Mouse (Mus musculus): ENCODE results near the gene Sema4c. TPM values are rescaled to one million over a fixed set of nuclear protein-coding genes. Genes with fewer than 3 reads are reported as not detected.
"Not testable (repeated sequence)": the region's sequence is repeated elsewhere in the genome, so short reads cannot be mapped to it uniquely, and the experiment has no call there.

The Sema4c gene
- polyA plus RNA-seq, 1 experiment from 2014 or later = 3.1 TPM

- WGBS = 96% methylated on average over 9 of the region's 9 CpGs
Measured at GRCm38 (mm10) chr1:36542925-36543324, 15.2 kb downstream of the Sema4c start.

GRCm38 (mm10) chr1:36541844-36542243 lies 16.3 kb downstream of the Sema4c start:
- Histone ChIP-seq H3K4me3 (replicated peaks; ENCODE audit: low read length) (no peak overlapping the region), H3K36me3 (replicated peaks; ENCODE audit: control insufficient read depth, insufficient read depth) (peaks cover 28% of the 10 kb centered on the region), H3K27me3 (ENCODE audit: control insufficient read depth, insufficient read depth, low read length) (no peaks in the 10 kb centered on the region), H3K9ac (no peak overlapping the region), H3K4me1 (replicated peaks; ENCODE audit: control insufficient read depth, insufficient read depth, low read length) (peaks cover 8% of the 10 kb centered on the region; the same call in 1 of the 2 replicates), H3K9me3 (ENCODE audit: control insufficient read depth, low read length) (no peaks in the 10 kb centered on the region), H3K4me2 (replicated peaks) (no peak overlapping the region), H3K27ac (no peak overlapping the region)
- WGBS = 90% methylated on average over 16 of the region's 16 CpGs
- no peak for DNase-seq (ENCODE audit: low spot score)
- no peak for ATAC-seq (ENCODE audit: low FRiP score)

More at GRCm38 (mm10) chr1:36542925-36543324, 15.2 kb downstream of the Sema4c start:
- H3K9me3 ChIP-seq (ENCODE audit: control insufficient read depth, low read length) = no peaks in the 10 kb centered on the region
- H3K36me3 ChIP-seq (replicated peaks; ENCODE audit: control insufficient read depth, insufficient read depth) = peaks cover 28% of the 10 kb centered on the region
- H3K4me1 ChIP-seq (replicated peaks; ENCODE audit: control insufficient read depth, insufficient read depth, low read length) = peaks cover 13% of the 10 kb centered on the region
- H3K9ac ChIP-seq = no peak overlapping the region
- DNase-seq (ENCODE audit: low spot score) (no peak), ATAC-seq (ENCODE audit: low FRiP score) (no peak)
- no peak overlapping the region for H3K4me3 ChIP-seq (replicated peaks; ENCODE audit: low read length)
- no peak overlapping the region for H3K4me2 ChIP-seq (replicated peaks)
- no peak overlapping the region for H3K27ac ChIP-seq
- no peaks in the 10 kb centered on the region for H3K27me3 ChIP-seq (ENCODE audit: control insufficient read depth, insufficient read depth, low read length)

- H3K4me2 ChIP-seq (replicated peaks) = no peak overlapping the region
- no peaks in the 10 kb centered on the region for H3K4me1 ChIP-seq (replicated peaks; ENCODE audit: control insufficient read depth, insufficient read depth, low read length)
- ATAC-seq (ENCODE audit: low FRiP score) (no peak), DNase-seq (ENCODE audit: low spot score) (no peak)
- no peak overlapping the region for H3K4me3 ChIP-seq (replicated peaks; ENCODE audit: low read length)
- no peaks in the 10 kb centered on the region for H3K27me3 ChIP-seq (ENCODE audit: control insufficient read depth, insufficient read depth, low read length)
- peaks cover 34% of the 10 kb centered on the region for H3K36me3 ChIP-seq (replicated peaks; ENCODE audit: control insufficient read depth, insufficient read depth)
- H3K9me3 ChIP-seq (ENCODE audit: control insufficient read depth, low read length) = no peaks in the 10 kb centered on the region
- no peak overlapping the region for H3K9ac ChIP-seq
- WGBS = 91% methylated on average over 12 of the region's 12 CpGs
- H3K27ac ChIP-seq = no peak overlapping the region
Measured at GRCm38 (mm10) chr1:36540807-36541206, 17.3 kb downstream of the Sema4c start.

GRCm38 (mm10) chr1:36540132-36540531 lies 18.0 kb downstream of the Sema4c start:
- no peaks in the 10 kb centered on the region for H3K9me3 ChIP-seq (ENCODE audit: control insufficient read depth, low read length)
- peaks cover 34% of the 10 kb centered on the region for H3K36me3 ChIP-seq (replicated peaks; ENCODE audit: control insufficient read depth, insufficient read depth)
- DNase-seq (ENCODE audit: low spot score) = no peak
- no peak overlapping the region for H3K4me3 ChIP-seq (replicated peaks; ENCODE audit: low read length)
- no peak overlapping the region for H3K27ac ChIP-seq
- H3K27me3 ChIP-seq (ENCODE audit: control insufficient read depth, insufficient read depth, low read length) = no peaks in the 10 kb centered on the region
- 91% methylated on average over 11 of the region's 11 CpGs for WGBS
- ATAC-seq (ENCODE audit: low FRiP score) = no peak
- H3K9ac ChIP-seq = no peak overlapping the region
- H3K4me1 ChIP-seq (replicated peaks; ENCODE audit: control insufficient read depth, insufficient read depth, low read length) = no peaks in the 10 kb centered on the region
- H3K4me2 ChIP-seq (replicated peaks) = no peak overlapping the region

- Histone ChIP-seq H3K27me3 (ENCODE audit: control insufficient read depth, insufficient read depth, low read length) (no peaks in the 10 kb centered on the region), H3K9ac (no peak within 1 kb of the TSS), H3K4me3 (replicated peaks; ENCODE audit: low read length) (no peak within 1 kb of the TSS), H3K9me3 (ENCODE audit: control insufficient read depth, low read length) (no peaks in the 10 kb centered on the region), H3K27ac (no peak within 1 kb of the TSS), H3K36me3 (replicated peaks; ENCODE audit: control insufficient read depth, insufficient read depth) (peaks cover 34% of the 10 kb centered on the region), H3K4me1 (replicated peaks; ENCODE audit: control insufficient read depth, insufficient read depth, low read length) (no peaks in the 10 kb centered on the region), H3K4me2 (replicated peaks) (no peak within 1 kb of the TSS)
- DNase-seq (ENCODE audit: low spot score) (no peak), ATAC-seq (ENCODE audit: low FRiP score) (no peak)
- WGBS = 57% methylated on average over 9 of the region's 9 CpGs
Measured at GRCm38 (mm10) chr1:36539186-36539585, 19.0 kb downstream of the Sema4c start, which contains the start of gene Gm42417. Gene Gm42417 (minus strand): TSS chr1:36539429.

- no peak overlapping the region for H3K9ac ChIP-seq
- no peaks in the 10 kb centered on the region for H3K27me3 ChIP-seq (ENCODE audit: control insufficient read depth, insufficient read depth, low read length)
- 90% methylated on average over 4 of the region's 4 CpGs for WGBS
- H3K9me3 ChIP-seq (ENCODE audit: control insufficient read depth, low read length) = no peaks in the 10 kb centered on the region
- peaks cover 34% of the 10 kb centered on the region for H3K36me3 ChIP-seq (replicated peaks; ENCODE audit: control insufficient read depth, insufficient read depth)
- H3K4me2 ChIP-seq (replicated peaks) = no peak overlapping the region
- H3K4me1 ChIP-seq (replicated peaks; ENCODE audit: control insufficient read depth, insufficient read depth, low read length) = no peaks in the 10 kb centered on the region
- ATAC-seq (ENCODE audit: low FRiP score) (no peak), DNase-seq (ENCODE audit: low spot score) (no peak)
- no peak overlapping the region for H3K27ac ChIP-seq
- no peak overlapping the region for H3K4me3 ChIP-seq (replicated peaks; ENCODE audit: low read length)
Measured at GRCm38 (mm10) chr1:36538727-36539126, 19.4 kb downstream of the Sema4c start.

GRCm38 (mm10) chr1:36536783-36537182 lies 21.4 kb downstream of the Sema4c start, which contains the start of gene Ankrd23:
Gene Ankrd23 (minus strand): TSS chr1:36536883.
- ATAC-seq (ENCODE audit: low FRiP score); H3K9me3 ChIP-seq (ENCODE audit: control insufficient read depth, low read length); H3K9ac ChIP-seq; H3K27me3 ChIP-seq (ENCODE audit: control insufficient read depth, insufficient read depth, low read length); DNase-seq (ENCODE audit: low spot score); H3K4me1 ChIP-seq (replicated peaks; ENCODE audit: control insufficient read depth, insufficient read depth, low read length); H3K4me2 ChIP-seq (replicated peaks); H3K27ac ChIP-seq; H3K4me3 ChIP-seq (replicated peaks; ENCODE audit: low read length): not testable (repeated sequence)
- peaks cover 25% of the 10 kb centered on the region for H3K36me3 ChIP-seq (replicated peaks; ENCODE audit: control insufficient read depth, insufficient read depth)
- 94% methylated on average over 9 of the region's 9 CpGs for WGBS

- DNase-seq (ENCODE audit: low spot score) (no peak), ATAC-seq (ENCODE audit: low FRiP score) (no peak)
- H3K4me3 ChIP-seq (replicated peaks; ENCODE audit: low read length) = no peak overlapping the region
- no peaks in the 10 kb centered on the region for H3K9me3 ChIP-seq (ENCODE audit: control insufficient read depth, low read length)
- no peak overlapping the region for H3K9ac ChIP-seq
- H3K4me1 ChIP-seq (replicated peaks; ENCODE audit: control insufficient read depth, insufficient read depth, low read length) = no peaks in the 10 kb centered on the region
- no peaks in the 10 kb centered on the region for H3K27me3 ChIP-seq (ENCODE audit: control insufficient read depth, insufficient read depth, low read length)
- no peak overlapping the region for H3K4me2 ChIP-seq (replicated peaks)
- H3K36me3 ChIP-seq (replicated peaks; ENCODE audit: control insufficient read depth, insufficient read depth) = peaks cover 20% of the 10 kb centered on the region
- no peak overlapping the region for H3K27ac ChIP-seq
- WGBS = 77% methylated on average over 8 of the region's 8 CpGs
Measured at GRCm38 (mm10) chr1:36536397-36536728, 21.8 kb downstream of the Sema4c start.

- H3K4me1 ChIP-seq (replicated peaks; ENCODE audit: control insufficient read depth, insufficient read depth, low read length) = no peaks in the 10 kb centered on the region
- no peak overlapping the region for H3K4me2 ChIP-seq (replicated peaks)
- peaks cover 15% of the 10 kb centered on the region for H3K36me3 ChIP-seq (replicated peaks; ENCODE audit: control insufficient read depth, insufficient read depth)
- H3K9ac ChIP-seq = no peak overlapping the region
- no peak overlapping the region for H3K27ac ChIP-seq
- ATAC-seq (ENCODE audit: low FRiP score) (no peak), DNase-seq (ENCODE audit: low spot score) (no peak)
- 86% methylated on average over 11 of the region's 11 CpGs for WGBS
- H3K4me3 ChIP-seq (replicated peaks; ENCODE audit: low read length) = no peak overlapping the region
- no peaks in the 10 kb centered on the region for H3K9me3 ChIP-seq (ENCODE audit: control insufficient read depth, low read length)
- no peaks in the 10 kb centered on the region for H3K27me3 ChIP-seq (ENCODE audit: control insufficient read depth, insufficient read depth, low read length)
Measured at GRCm38 (mm10) chr1:36535477-36536396, 22.4 kb downstream of the Sema4c start.
